Mouse (Mus musculus) hindbrain, embryonic 12.5 days (tissue): ENCODE measurements around the gene 1810030O07Rik. TPM values are rescaled to one million over a fixed set of nuclear protein-coding genes. Genes with fewer than 3 reads are reported as not detected.
"Not testable (repeated sequence)": the region's sequence is repeated elsewhere in the genome, so short reads cannot be mapped to it uniquely, and the experiment has no call there.

Experiments
- ATAC-seq: fragments of 200-750 bp; cut with Nextera tagmentation; 2 replicates; pipeline ENCODE4 v1.8.0; 2017; ENCODE audit warnings: moderate TSS enrichment; ENCODE audit not compliant: low FRiP score
- H3K27ac ChIP-seq: fragments of 300-500 bp; sonication (generic); 2 replicates; pipeline ENCODE4 v1.5.1; 2016; ENCODE audit warnings: mild to moderate bottlenecking
- H3K27me3 ChIP-seq: fragments of 300-500 bp; sonication (generic); 2 replicates; pipeline ENCODE4 v1.6.1; 2016; ENCODE audit warnings: mild to moderate bottlenecking
- H3K36me3 ChIP-seq: fragments of 300-500 bp; sonication (generic); 2 replicates; pipeline ENCODE4 v1.6.1; 2016; ENCODE audit warnings: mild to moderate bottlenecking
- H3K4me1 ChIP-seq: fragments of 300-500 bp; sonication (generic); 2 replicates; pipeline ENCODE4 v1.6.1; 2016
- H3K4me2 ChIP-seq: fragments of 300-500 bp; sonication (generic); replicated peaks from 2 replicates; pipeline ENCODE4 v1.6.1; 2016; ENCODE audit warnings: mild to moderate bottlenecking
- H3K4me3 ChIP-seq: fragments of 300-500 bp; sonication (generic); 2 replicates; pipeline ENCODE4 v1.5.1; 2016; ENCODE audit warnings: mild to moderate bottlenecking
- H3K9ac ChIP-seq: fragments of 300-500 bp; sonication (generic); 2 replicates; pipeline ENCODE4 v1.6.1; 2016; ENCODE audit warnings: mild to moderate bottlenecking, moderate library complexity
- H3K9me3 ChIP-seq: fragments of 300-500 bp; sonication (generic); replicated peaks from 2 replicates; pipeline ENCODE4 v1.6.1; 2016; ENCODE audit warnings: mild to moderate bottlenecking
- WGBS: fragments of 180-500 bp; shearing (Covaris S2); methylation state at CpG from one replicate; pipeline ENCODE4 v1.1.7; 2016; 5-methylcytosine and 5-hydroxymethylcytosine counted together
- polyA plus RNA-seq: library from polyadenylated mRNA; unstranded; fragments of >200 nt; fragmentation: Nextera tagmentation; extraction: Ambion mirVana; gene quantifications from 2 replicates; pipeline ENCODE4 v1.2.1, GENCODE M21; 2016

The 1810030O07Rik gene
- 34.9 and 36.3 TPM in 2 replicates for polyA plus RNA-seq

GRCm38 (mm10) chrX:12673054-12673775, at the start of gene 1810030O07Rik:
Gene 1810030O07Rik, minus strand, starts transcription at chrX:12673668.
- Histone ChIP-seq H3K36me3 (0 out of 2 replicates have a peak, but pooled peaks cover 8% of the 10 kb centered on the region), H3K27ac (peak within 1 kb of the TSS; percentile 83), H3K4me1 (0 out of 2 replicates have a peak, but pooled peaks cover 3% of the 10 kb centered on the region), H3K9me3 (no peaks in the 10 kb centered on the region), H3K4me2 (peak within 1 kb of the TSS; percentile 54), H3K4me3 (peak within 1 kb of the TSS; percentile 64), H3K27me3 (peaks cover 9% of the 10 kb centered on the region; the same call in 1 of the 2 replicates), H3K9ac (peak within 1 kb of the TSS; percentile 77)
- ATAC-seq = peak; percentile 99
- 9% methylated on average over 42 of the region's 42 CpGs for WGBS

DNA sequence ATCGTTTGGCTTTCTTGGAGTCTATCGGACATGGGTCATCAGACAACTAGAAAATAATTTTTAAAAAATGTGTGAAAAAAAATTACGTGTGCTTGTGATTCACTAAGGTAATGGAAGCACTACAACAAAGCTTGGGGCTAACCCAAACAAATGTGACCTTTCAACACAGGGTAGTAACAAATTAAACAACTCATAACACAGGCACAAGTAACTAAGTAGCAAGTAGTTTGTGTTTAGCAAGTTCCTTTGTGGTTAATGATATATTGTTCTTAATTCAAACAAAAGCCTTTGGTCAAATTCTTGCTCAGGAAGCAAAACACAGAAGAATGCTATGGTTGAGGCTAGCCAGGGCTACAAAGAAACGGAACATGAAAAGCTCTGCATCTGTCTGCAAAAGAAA, 42.6 kb upstream of the 1810030O07Rik start:
- H3K27ac ChIP-seq = no peak overlapping the region
- H3K9ac ChIP-seq = no peak overlapping the region
- H3K4me2 ChIP-seq = no peak overlapping the region
- H3K36me3 ChIP-seq = peaks cover 10% of the 10 kb centered on the region
- no peaks in the 10 kb centered on the region for H3K9me3 ChIP-seq
- no peak overlapping the region for H3K4me3 ChIP-seq
- no peak for ATAC-seq
- no peaks in the 10 kb centered on the region for H3K4me1 ChIP-seq
- 89% methylated on average over 4 of the region's 4 CpGs for WGBS
- no peaks in the 10 kb centered on the region for H3K27me3 ChIP-seq

- Histone ChIP-seq H3K9ac (no peak overlapping the region), H3K27me3 (no peaks in the 10 kb centered on the region), H3K4me3 (no peak overlapping the region), H3K36me3 (peaks cover 10% of the 10 kb centered on the region), H3K4me2 (no peak overlapping the region), H3K9me3 (no peaks in the 10 kb centered on the region), H3K4me1 (no peaks in the 10 kb centered on the region), H3K27ac (no peak overlapping the region)
- 95% methylated on average over 7 of the region's 7 CpGs for WGBS
- ATAC-seq = no peak
These were observed 40.3 kb upstream of the 1810030O07Rik start for GRCm38 (mm10) chrX:12713796-12714195.

DNA sequence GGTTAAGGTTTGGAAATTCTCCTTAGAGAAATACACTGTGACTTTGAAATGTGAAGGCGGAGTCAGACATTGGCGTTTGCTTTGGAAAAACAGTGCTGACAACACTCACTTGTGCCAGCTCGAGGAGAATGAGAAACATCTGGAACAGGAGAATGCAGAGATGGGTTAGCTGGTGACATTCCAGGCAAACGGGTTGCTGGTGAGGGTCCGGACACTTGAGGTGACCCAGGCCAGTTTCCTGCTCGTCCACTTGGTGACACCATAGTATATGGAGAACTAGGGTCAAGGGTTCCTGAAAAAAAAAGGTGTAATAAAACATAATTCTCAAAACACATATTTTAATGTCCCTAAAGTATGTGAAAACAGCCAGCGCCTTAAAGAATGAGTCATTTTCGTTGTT, 13.4 kb upstream of the 1810030O07Rik start:
- no peaks in the 10 kb centered on the region for H3K27me3 ChIP-seq
- H3K9ac ChIP-seq = no peak overlapping the region
- H3K9me3 ChIP-seq = no peaks in the 10 kb centered on the region
- WGBS = 87% methylated on average over 8 of the region's 8 CpGs
- H3K36me3 ChIP-seq = 0 out of 2 replicates have a peak, but pooled peaks cover 4% of the 10 kb centered on the region
- no peaks in the 10 kb centered on the region for H3K4me1 ChIP-seq
- H3K4me3 ChIP-seq = no peak overlapping the region
- H3K4me2 ChIP-seq = no peak overlapping the region
- ATAC-seq = no peak
- no peak overlapping the region for H3K27ac ChIP-seq

- no peak overlapping the region for H3K9ac ChIP-seq
- H3K27me3 ChIP-seq = no peaks in the 10 kb centered on the region
- H3K27ac ChIP-seq = no peak overlapping the region
These were observed 12.6 kb upstream of the 1810030O07Rik start for GRCm38 (mm10) chrX:12686071-12686470.

DNA sequence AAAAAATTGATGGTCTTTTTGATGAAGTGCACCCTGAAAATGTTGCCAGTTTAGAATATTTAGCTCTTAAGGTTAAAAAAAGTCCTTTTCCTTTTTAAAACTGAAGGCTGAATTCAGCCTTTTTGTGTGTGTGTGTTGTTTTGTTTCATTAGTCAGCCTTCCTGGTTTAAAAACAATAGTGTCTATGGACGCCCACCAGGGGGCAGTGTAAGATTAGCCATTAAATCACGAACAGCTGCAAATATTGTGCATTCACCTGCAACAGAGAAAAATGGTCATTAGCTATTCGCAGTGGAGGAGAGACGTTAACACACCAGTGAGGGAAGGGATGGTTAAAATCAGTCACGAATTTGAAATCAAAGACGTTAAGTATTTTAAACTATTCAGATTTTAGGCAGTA, 3.9 kb upstream of the 1810030O07Rik start:
- H3K27me3 ChIP-seq = peaks cover 9% of the 10 kb centered on the region; the same call in 1 of the 2 replicates
- no peak overlapping the region for H3K27ac ChIP-seq
- no peak overlapping the region for H3K4me2 ChIP-seq
- 37% methylated on average over 6 of the region's 6 CpGs for WGBS
- ATAC-seq = no peak
- no peaks in the 10 kb centered on the region for H3K36me3 ChIP-seq
- H3K4me3 ChIP-seq = no peak overlapping the region
- H3K9me3 ChIP-seq = no peaks in the 10 kb centered on the region
- no peak overlapping the region for H3K9ac ChIP-seq
- 0 out of 2 replicates have a peak, but pooled peaks cover 3% of the 10 kb centered on the region for H3K4me1 ChIP-seq

More at GRCm38 (mm10) chrX:12686071-12686470, 12.6 kb upstream of the 1810030O07Rik start:
- Histone ChIP-seq H3K4me3 (no peak overlapping the region), H3K4me2 (no peak overlapping the region), H3K9me3 (no peaks in the 10 kb centered on the region), H3K4me1 (no peaks in the 10 kb centered on the region), H3K36me3 (0 out of 2 replicates have a peak, but pooled peaks cover 4% of the 10 kb centered on the region)
- ATAC-seq = no peak

DNA sequence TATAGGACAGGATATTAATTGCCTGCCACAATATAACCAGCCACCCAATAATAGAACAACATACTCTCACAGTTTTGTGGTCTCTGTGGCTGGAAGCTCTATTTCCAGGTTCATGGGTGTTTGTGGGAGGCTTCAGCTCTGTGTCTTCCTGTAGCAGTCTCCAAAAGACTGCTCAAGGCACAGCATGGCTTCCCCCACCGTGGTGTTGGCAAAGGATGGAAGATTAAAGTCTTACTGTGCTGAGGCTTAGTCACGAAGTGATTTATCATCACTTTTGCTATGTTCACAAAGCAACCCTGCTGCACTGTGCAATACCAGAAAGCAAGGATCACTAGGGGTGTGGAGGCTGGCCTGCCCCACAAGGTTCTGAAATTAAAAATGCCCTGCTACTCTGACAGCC, 19.6 kb downstream of the 1810030O07Rik start:
- no peaks in the 10 kb centered on the region for H3K9me3 ChIP-seq
- H3K9ac ChIP-seq = no peak overlapping the region
- H3K36me3 ChIP-seq = peaks cover 27% of the 10 kb centered on the region; the same call in 1 of the 2 replicates
- H3K4me2 ChIP-seq = no peak overlapping the region
- no peak overlapping the region for H3K4me3 ChIP-seq
- H3K4me1 ChIP-seq = no peaks in the 10 kb centered on the region
- no peaks in the 10 kb centered on the region for H3K27me3 ChIP-seq
- no peak overlapping the region for H3K27ac ChIP-seq
- ATAC-seq = no peak
- 67% methylated on average over 2 of the region's 2 CpGs for WGBS

GRCm38 (mm10) chrX:12651906-12652305, 21.6 kb downstream of the 1810030O07Rik start:
- Histone ChIP-seq H3K27me3 (no peaks in the 10 kb centered on the region), H3K4me2 (no peak overlapping the region), H3K4me3 (no peak overlapping the region), H3K4me1 (no peaks in the 10 kb centered on the region), H3K9me3 (no peaks in the 10 kb centered on the region), H3K27ac (no peak overlapping the region), H3K9ac (no peak overlapping the region), H3K36me3 (peaks cover 18% of the 10 kb centered on the region; the same call in 1 of the 2 replicates)
- 89% methylated on average over 16 of the region's 16 CpGs for WGBS
- no peak for ATAC-seq

GRCm38 (mm10) chrX:12645531-12646304, 27.8 kb downstream of the 1810030O07Rik start:
- 68% methylated on average over 12 of the region's 12 CpGs for WGBS
- Histone ChIP-seq H3K36me3 (0 out of 2 replicates have a peak, but pooled peaks cover 5% of the 10 kb centered on the region), H3K27me3 (no peaks in the 10 kb centered on the region), H3K9me3 (no peaks in the 10 kb centered on the region), H3K9ac (no peak overlapping the region), H3K4me3 (no peak overlapping the region), H3K27ac (no peak overlapping the region), H3K4me1 (no peaks in the 10 kb centered on the region), H3K4me2 (no peak overlapping the region)
- ATAC-seq = no peak

GRCm38 (mm10) chrX:12644976-12645375, 28.5 kb downstream of the 1810030O07Rik start:
- Histone ChIP-seq H3K9me3 (no peaks in the 10 kb centered on the region), H3K27ac (no peak overlapping the region), H3K4me1 (no peaks in the 10 kb centered on the region), H3K36me3 (0 out of 2 replicates have a peak, but pooled peaks cover 4% of the 10 kb centered on the region), H3K4me3 (no peak overlapping the region), H3K4me2 (no peak overlapping the region), H3K9ac (no peak overlapping the region), H3K27me3 (no peaks in the 10 kb centered on the region)
- WGBS = 47% methylated on average over 2 of the region's 2 CpGs
- no peak for ATAC-seq

DNA sequence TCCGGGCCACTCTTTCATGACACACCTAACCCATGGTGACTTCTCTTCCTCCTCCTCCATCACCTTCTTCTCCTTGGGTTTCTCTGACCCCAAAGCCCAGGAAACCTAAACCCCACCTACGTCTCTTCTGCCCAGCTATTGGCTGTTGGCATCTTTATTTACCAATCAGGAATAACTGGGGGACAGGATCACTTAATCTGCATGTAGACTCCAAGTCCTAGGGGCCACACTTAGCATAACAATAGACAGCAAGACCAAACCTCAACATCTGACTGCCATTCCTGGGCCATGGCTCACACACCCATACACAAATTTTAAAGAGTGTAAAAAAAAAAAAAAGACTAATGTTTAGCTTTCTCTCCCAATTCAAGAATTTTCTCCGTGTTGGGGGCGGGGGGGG, 48.3 kb downstream of the 1810030O07Rik start:
- Histone ChIP-seq H3K9ac (no peak overlapping the region), H3K4me3 (no peak overlapping the region), H3K4me1 (no peaks in the 10 kb centered on the region), H3K4me2 (no peak overlapping the region), H3K9me3 (no peaks in the 10 kb centered on the region), H3K27me3 (no peaks in the 10 kb centered on the region), H3K27ac (no peak overlapping the region), H3K36me3 (no peaks in the 10 kb centered on the region)
- ATAC-seq = no peak
- 82% methylated on average over 3 of the region's 4 CpGs for WGBS

GRCm38 (mm10) chrX:12612360-12612759, 61.1 kb downstream of the 1810030O07Rik start:
- not testable (repeated sequence) for H3K9me3 ChIP-seq
- 91% methylated on average over 1 of the region's 1 CpGs for WGBS

More at GRCm38 (mm10) chrX:12612360-12612759, 61.1 kb downstream of the 1810030O07Rik start:
- peaks cover 13% of the 10 kb centered on the region for H3K36me3 ChIP-seq
- H3K27ac ChIP-seq, ATAC-seq, H3K9ac ChIP-seq, H3K4me3 ChIP-seq, H3K27me3 ChIP-seq, H3K4me1 ChIP-seq, H3K4me2 ChIP-seq: not testable (repeated sequence)
